Mouse (Mus musculus) MEL (cell line): ENCODE results near the gene Arid1b. TPM values are rescaled to one million over a fixed set of nuclear protein-coding genes. Genes with fewer than 3 reads are reported as not detected.

Experiments used
- DNase-seq: peaks from one replicate; pipeline ENCODE4 v3.0.0; 2011; ENCODE audit warnings: low read depth, low spot score
- H3K27ac ChIP-seq: 2 replicates; pipeline ENCODE4 v1.5.1; 2012; ENCODE audit warnings: low read depth, mild to moderate bottlenecking, control low read depth, low read length, moderate library complexity; ENCODE audit not compliant: control insufficient read depth
- H3K27me3 ChIP-seq, 2 experiments: fragments of 150-350 bp in 1 of 2; sonication (generic) in 1 of 2; 2 replicates each; pipeline ENCODE4 v1.6.1; 2012; ENCODE audit warnings: low read length in 2 of 2, mild to moderate bottlenecking in 2 of 2, improper control_type of control experiment in 1 of 2, moderate library complexity in 1 of 2; ENCODE audit not compliant: insufficient read depth in 2 of 2, control insufficient read depth in 1 of 2
- H3K36me3 ChIP-seq, 2 experiments: 2 replicates each; pipeline ENCODE4 v1.6.1; 2012 to 2014; ENCODE audit warnings: low read length in 2 of 2, improper control_type of control experiment in 1 of 2, inconsistent platforms in 1 of 2, mild to moderate bottlenecking in 1 of 2; ENCODE audit not compliant: insufficient read depth in 2 of 2, control insufficient read depth in 1 of 2
- H3K4me1 ChIP-seq, 2 experiments: fragments of 150-350 bp in 1 of 2; sonication (generic) in 1 of 2; 2 replicates each; pipeline ENCODE4 v1.6.1; 2012; ENCODE audit warnings: low read length in 2 of 2, improper control_type of control experiment in 1 of 2, mild to moderate bottlenecking in 1 of 2; ENCODE audit not compliant: insufficient read depth in 2 of 2, control insufficient read depth in 1 of 2
- H3K4me3 ChIP-seq, 2 experiments: fragments of 150-350 bp in 1 of 2; sonication (generic) in 1 of 2; 2 replicates each; pipeline ENCODE4 v1.5.1; 2012; ENCODE audit warnings: low read depth in 2 of 2, low read length in 2 of 2, mild to moderate bottlenecking in 2 of 2, moderate library complexity in 2 of 2, control low read depth in 1 of 2, improper control_type of control experiment in 1 of 2; ENCODE audit not compliant: control insufficient read depth in 1 of 2, insufficient read depth in 1 of 2
- H3K79me2 ChIP-seq: 2 replicates; pipeline ENCODE4 v1.6.1; 2012; ENCODE audit warnings: mild to moderate bottlenecking, low read length, moderate library complexity; ENCODE audit not compliant: control insufficient read depth, poor library complexity, insufficient read depth
- H3K9ac ChIP-seq: 2 replicates; pipeline ENCODE4 v1.6.1; 2012; ENCODE audit warnings: low read depth, mild to moderate bottlenecking, control low read depth, low read length, moderate library complexity; ENCODE audit not compliant: control insufficient read depth, poor library complexity, severe bottlenecking
- H3K9me3 ChIP-seq: fragments of 150-350 bp; sonication (generic); replicated peaks from 2 replicates; pipeline ENCODE4 v1.6.1; 2012; ENCODE audit warnings: mild to moderate bottlenecking, low read length, improper control_type of control experiment, moderate library complexity; ENCODE audit not compliant: insufficient read depth
- BHLHE40 ChIP-seq: IDR thresholded peaks from 2 replicates; pipeline ENCODE4 v1.6.1; 2012; ENCODE audit warnings: low read depth, mild to moderate bottlenecking, inconsistent platforms, low read length, improper control_type of control experiment, borderline replicate concordance
- CHD1 ChIP-seq: IDR thresholded peaks from 2 replicates; pipeline ENCODE4 v1.6.1; 2012; ENCODE audit warnings: low read depth, mild to moderate bottlenecking, inconsistent platforms, low read length, improper control_type of control experiment
- CTCF ChIP-seq, 3 experiments: IDR thresholded peaks in 2 of 3; conservative IDR thresholded peaks in 1 of 3; 2 replicates each; pipeline ENCODE4 v1.5.1; 2011 to 2012; ENCODE audit warnings: low read length in 3 of 3, low read depth in 2 of 3, mild to moderate bottlenecking in 2 of 3, improper control_type of control experiment in 1 of 3, inconsistent platforms in 1 of 3, mixed read lengths in 1 of 3, moderate library complexity in 1 of 3; ENCODE audit not compliant: control insufficient read depth in 1 of 3, insufficient read depth in 1 of 3, poor library complexity in 1 of 3, severe bottlenecking in 1 of 3
- E2F4 ChIP-seq: IDR thresholded peaks from 2 replicates; pipeline ENCODE4 v1.6.1; 2011; ENCODE audit warnings: low read depth, low read length, improper control_type of control experiment, borderline replicate concordance
- ELF1 ChIP-seq: IDR thresholded peaks from 2 replicates; pipeline ENCODE4 v1.6.1; 2014; ENCODE audit warnings: low read depth, mild to moderate bottlenecking, inconsistent platforms, low read length, improper control_type of control experiment, moderate library complexity
- EP300 ChIP-seq, 2 experiments: IDR thresholded peaks; 2 replicates each; pipeline ENCODE4 v1.6.1; 2011; ENCODE audit warnings: improper control_type of control experiment in 2 of 2, low read length in 2 of 2, low read depth in 1 of 2, mild to moderate bottlenecking in 1 of 2
- ETS1 ChIP-seq: IDR thresholded peaks from 2 replicates; pipeline ENCODE4 v1.6.1; 2012; ENCODE audit warnings: low read depth, mild to moderate bottlenecking, inconsistent platforms, low read length, improper control_type of control experiment, moderate library complexity
- KAT2A ChIP-seq: conservative IDR thresholded peaks from 2 replicates; pipeline ENCODE4 v1.6.1; 2012; ENCODE audit warnings: low read depth, low read length, improper control_type of control experiment, inconsistent platforms
- MAFK ChIP-seq: IDR thresholded peaks from 2 replicates; pipeline ENCODE4 v1.6.1; 2011; ENCODE audit warnings: low read depth, mild to moderate bottlenecking, low read length, improper control_type of control experiment, borderline replicate concordance
- MAZ ChIP-seq: IDR thresholded peaks from 2 replicates; pipeline ENCODE4 v1.6.1; 2012; ENCODE audit warnings: low read depth, mild to moderate bottlenecking, inconsistent platforms, low read length, improper control_type of control experiment
- MEF2A ChIP-seq: IDR thresholded peaks from 2 replicates; pipeline ENCODE4 v1.6.1; 2014; ENCODE audit warnings: low read depth, mild to moderate bottlenecking, inconsistent platforms, low read length, improper control_type of control experiment; ENCODE audit not compliant: poor library complexity, insufficient replicate concordance, severe bottlenecking; ENCODE audit errors: extremely low read depth
- MXI1 ChIP-seq: IDR thresholded peaks from 2 replicates; pipeline ENCODE4 v1.6.1; 2011; ENCODE audit warnings: mild to moderate bottlenecking, low read depth, low read length, improper control_type of control experiment
- MYB ChIP-seq: IDR thresholded peaks from 2 replicates; pipeline ENCODE4 v1.6.1; 2011; ENCODE audit warnings: mild to moderate bottlenecking, low read depth, low read length, improper control_type of control experiment
- NELFE ChIP-seq: IDR thresholded peaks from 2 replicates; pipeline ENCODE4 v1.6.1; 2011; ENCODE audit warnings: low read depth, low read length, improper control_type of control experiment
- NRF1 ChIP-seq: IDR thresholded peaks from 2 replicates; pipeline ENCODE4 v1.6.1; 2014; ENCODE audit warnings: low read depth, mild to moderate bottlenecking, inconsistent platforms, low read length, improper control_type of control experiment, moderate library complexity; ENCODE audit not compliant: poor library complexity, insufficient read depth, severe bottlenecking
- POLR2AphosphoS2 ChIP-seq: IDR thresholded peaks from 2 replicates; pipeline ENCODE4 v1.6.1; 2011; ENCODE audit warnings: low read length, improper control_type of control experiment
- POLR2AphosphoS5 ChIP-seq: IDR thresholded peaks from 2 replicates; pipeline ENCODE4 v1.6.1; 2012; ENCODE audit warnings: low read depth, borderline replicate concordance, mild to moderate bottlenecking, inconsistent platforms, low read length, moderate library complexity, mixed read lengths
- RAD21 ChIP-seq: IDR thresholded peaks from 2 replicates; pipeline ENCODE4 v1.6.1; 2011; ENCODE audit warnings: mild to moderate bottlenecking, low read depth, low read length, improper control_type of control experiment
- RCOR1 ChIP-seq: IDR thresholded peaks from 2 replicates; pipeline ENCODE4 v1.6.1; 2012; ENCODE audit warnings: low read depth, mild to moderate bottlenecking, inconsistent platforms, low read length, improper control_type of control experiment
- SIN3A ChIP-seq: IDR thresholded peaks from 2 replicates; pipeline ENCODE4 v1.6.1; 2012; ENCODE audit warnings: low read length, improper control_type of control experiment, inconsistent platforms
- SMC3 ChIP-seq: IDR thresholded peaks from 2 replicates; pipeline ENCODE4 v1.6.1; 2011; ENCODE audit warnings: low read depth, low read length, improper control_type of control experiment
- TAL1 ChIP-seq: IDR thresholded peaks from 2 replicates; pipeline ENCODE4 v1.6.1; 2012; ENCODE audit warnings: mild to moderate bottlenecking, inconsistent platforms, low read length, moderate library complexity, mixed read lengths
- TBP ChIP-seq: IDR thresholded peaks from 2 replicates; pipeline ENCODE4 v1.8.0; 2011; ENCODE audit warnings: low read depth, low read length, improper control_type of control experiment
- TCF12 ChIP-seq: IDR thresholded peaks from 2 replicates; pipeline ENCODE4 v1.6.1; 2014; ENCODE audit warnings: low read depth, mild to moderate bottlenecking, inconsistent platforms, low read length, improper control_type of control experiment, moderate library complexity
- UBTF ChIP-seq: IDR thresholded peaks from 2 replicates; pipeline ENCODE4 v1.6.1; 2012; ENCODE audit warnings: low read depth, mild to moderate bottlenecking, inconsistent platforms, low read length, improper control_type of control experiment, moderate library complexity, borderline replicate concordance; ENCODE audit not compliant: insufficient read depth
- USF1 ChIP-seq: IDR thresholded peaks from 2 replicates; pipeline ENCODE4 v1.6.1; 2014; ENCODE audit warnings: low read depth, mild to moderate bottlenecking, inconsistent platforms, low read length, improper control_type of control experiment, moderate library complexity
- ZC3H11A ChIP-seq: IDR thresholded peaks from 2 replicates; pipeline ENCODE4 v1.6.1; 2012; ENCODE audit warnings: low read depth, mild to moderate bottlenecking, inconsistent platforms, low read length, improper control_type of control experiment
- ZMIZ1 ChIP-seq: IDR thresholded peaks from 2 replicates; pipeline ENCODE4 v1.6.1; 2012; ENCODE audit warnings: low read depth, mild to moderate bottlenecking, inconsistent platforms, low read length, improper control_type of control experiment, moderate library complexity
- ZNF384 ChIP-seq: IDR thresholded peaks from 2 replicates; pipeline ENCODE4 v1.6.1; 2012; ENCODE audit warnings: low read depth, mild to moderate bottlenecking, inconsistent platforms, low read length, improper control_type of control experiment
- polyA plus RNA-seq, 2 experiments: library from polyadenylated mRNA; stranded (reverse) in 1 of 2; unstranded in 1 of 2; fragments of >175 nt in 1 of 2; fragments of >200 nt in 1 of 2; gene quantifications; 2 replicates each; pipeline versions ENCODE4 v1.2.1 to v1.2.4; 2012; ENCODE audit warnings: low replicate concordance in 2 of 2, low read depth in 1 of 2; ENCODE audit not compliant: insufficient read length in 2 of 2, insufficient read depth in 1 of 2, missing spikeins in 1 of 2
- total RNA-seq: library from RNA; depleted of rRNA; stranded (reverse); fragments of 300-350 nt; gene quantifications from 2 replicates; pipeline ENCODE4 v1.2.3, GENCODE M21; 2012

Gene Arid1b
- total and polyA plus RNA-seq, 3 experiments, result 13.4 to 17.4 TPM; not detected in 1

GRCm38 (mm10) chr17:4946421-4946974 is 47.6 kb upstream of the Arid1b start:
- Histone ChIP-seq H3K27ac (no peak overlapping the region), H3K4me3 (no peak overlapping the region), H3K9me3 (no peaks in the 10 kb centered on the region), H3K79me2 (no peaks in the 10 kb centered on the region), H3K4me1 (no peaks in the 10 kb centered on the region), H3K27me3 (peaks cover 11 to 12% of the 10 kb centered on the region in 2 experiments), H3K36me3 (no peaks in the 10 kb centered on the region), H3K9ac (no peak overlapping the region)
- TF ChIP-seq ZC3H11A (no peak), NRF1 (no peak), MAFK (no peak), MXI1 (no peak), CHD1 (no peak), NELFE (no peak), ETS1 (no peak), UBTF (no peak), BHLHE40 (no peak), EP300 (IDR thresholded peaks at IDR 0.05; ENCODE audit: low read depth in 1 of 2, low read length in 2 of 2) (no peak), SIN3A (no peak), ELF1 (no peak), KAT2A (no peak), POLR2AphosphoS2 (no peak), SMC3 (no peak), RCOR1 (no peak), POLR2AphosphoS5 (no peak), TAL1 (no peak)
- DNase-seq, result no peak

- H3K9me3 ChIP-seq, result no peaks in the 10 kb centered on the region
- H3K36me3 ChIP-seq, result no peaks in the 10 kb centered on the region
- H3K79me2 ChIP-seq, result no peaks in the 10 kb centered on the region
- no peak for DNase-seq
- H3K9ac ChIP-seq, result no peak overlapping the region
- H3K4me1 ChIP-seq, result no peaks in the 10 kb centered on the region
- no peak overlapping the region for H3K4me3 ChIP-seq
- no peak overlapping the region for H3K27ac ChIP-seq
- peaks cover 9 to 12% of the 10 kb centered on the region in 2 experiments for H3K27me3 ChIP-seq
- TF ChIP-seq POLR2AphosphoS5, result no peak
- no peak for TF ChIP-seq RAD21
- no peak for TF ChIP-seq TAL1
- no peak for TF ChIP-seq ZC3H11A
- no peak for TF ChIP-seq ZMIZ1
- no peak for TF ChIP-seq CTCF (IDR thresholded peaks at IDR 0.05 in 2 of 3, conservative IDR thresholded peaks at IDR 0.05 in 1 of 3; ENCODE audit: control insufficient read depth in 1 of 3, insufficient read depth in 1 of 3, low read depth in 2 of 3, low read length in 3 of 3, poor library complexity in 1 of 3, severe bottlenecking in 1 of 3)
- no peak for TF ChIP-seq E2F4
- no peak for TF ChIP-seq MAFK
- TF ChIP-seq ZNF384, result no peak
- no peak for TF ChIP-seq MYB
- no peak for TF ChIP-seq MEF2A
- TF ChIP-seq TCF12, result no peak
- TF ChIP-seq TBP, result no peak
- no peak for TF ChIP-seq ETS1
- TF ChIP-seq MAZ, result no peak
- TF ChIP-seq MXI1, result no peak
- no peak for TF ChIP-seq USF1
- no peak for TF ChIP-seq SMC3
- TF ChIP-seq SIN3A, result no peak
- TF ChIP-seq BHLHE40, result no peak
Observed at GRCm38 (mm10) chr17:4947013-4947412, 47.1 kb upstream of the Arid1b start.
